Mouse (Mus musculus) neural tube, embryonic 11.5 days (tissue): ENCODE measurements around the gene Tigit. TPM values are rescaled to one million over a fixed set of nuclear protein-coding genes. Genes with fewer than 3 reads are reported as not detected.

Source experiments
- ATAC-seq: fragments of 200-750 bp; cut with Nextera tagmentation; 2 replicates; pipeline ENCODE4 v1.8.0; 2017; ENCODE audit warnings: moderate number of reproducible peaks, mild to moderate bottlenecking, moderate TSS enrichment, moderate library complexity; ENCODE audit not compliant: insufficient read depth, low FRiP score, low TSS enrichment
- DNase-seq: peaks from one replicate; pipeline ENCODE4 v3.0.0-alpha.2; 2015; ENCODE audit warnings: low spot score
- H3K27ac ChIP-seq: fragments of 300-500 bp; sonication (generic); 2 replicates; pipeline ENCODE4 v1.5.1; 2014; ENCODE audit warnings: low read depth, mild to moderate bottlenecking, low read length
- H3K27me3 ChIP-seq: fragments of 300-500 bp; sonication (generic); 2 replicates; pipeline ENCODE4 v1.6.1; 2014; ENCODE audit warnings: mild to moderate bottlenecking, low read length, mixed read lengths; ENCODE audit not compliant: control insufficient read depth, insufficient read depth
- H3K36me3 ChIP-seq: fragments of 300-500 bp; sonication (generic); 2 replicates; pipeline ENCODE4 v1.6.1; 2014; ENCODE audit warnings: mild to moderate bottlenecking, low read length, moderate library complexity, mixed read lengths; ENCODE audit not compliant: control insufficient read depth, insufficient read depth
- H3K4me1 ChIP-seq: fragments of 300-500 bp; sonication (generic); 2 replicates; pipeline ENCODE4 v1.6.1; 2014; ENCODE audit warnings: low read length, mixed read lengths; ENCODE audit not compliant: control insufficient read depth, insufficient read depth
- H3K4me2 ChIP-seq: fragments of 300-500 bp; sonication (generic); 2 replicates; pipeline ENCODE4 v1.6.1; 2014; ENCODE audit warnings: low read depth, mild to moderate bottlenecking, moderate library complexity
- H3K4me3 ChIP-seq: fragments of 300-500 bp; sonication (generic); 2 replicates; pipeline ENCODE4 v1.5.1; 2014; ENCODE audit warnings: low read depth, low read length
- H3K9ac ChIP-seq: fragments of 300-500 bp; sonication (generic); 2 replicates; pipeline ENCODE4 v1.6.1; 2014; ENCODE audit warnings: mild to moderate bottlenecking, low read length
- H3K9me3 ChIP-seq: fragments of 300-500 bp; sonication (generic); 2 replicates; pipeline ENCODE4 v1.6.1; 2016; ENCODE audit warnings: low read length; ENCODE audit not compliant: control insufficient read depth
- WGBS: fragments of 180-500 bp; shearing (Covaris S2); extraction: QIAGEN DNeasy Blood & Tissue Kit; methylation state at CpG from one replicate; pipeline ENCODE4 v1.1.7; 2014; 5-methylcytosine and 5-hydroxymethylcytosine counted together
- polyA plus RNA-seq: library from polyadenylated mRNA; unstranded; fragments of >200 nt; fragmentation: Nextera tagmentation; extraction: Ambion mirVana; gene quantifications from 2 replicates; pipeline ENCODE4 v1.2.1, GENCODE M21; 2014

Tigit gene
- polyA plus RNA-seq, 1 experiment from 2014 or later, result not detected

DNA sequence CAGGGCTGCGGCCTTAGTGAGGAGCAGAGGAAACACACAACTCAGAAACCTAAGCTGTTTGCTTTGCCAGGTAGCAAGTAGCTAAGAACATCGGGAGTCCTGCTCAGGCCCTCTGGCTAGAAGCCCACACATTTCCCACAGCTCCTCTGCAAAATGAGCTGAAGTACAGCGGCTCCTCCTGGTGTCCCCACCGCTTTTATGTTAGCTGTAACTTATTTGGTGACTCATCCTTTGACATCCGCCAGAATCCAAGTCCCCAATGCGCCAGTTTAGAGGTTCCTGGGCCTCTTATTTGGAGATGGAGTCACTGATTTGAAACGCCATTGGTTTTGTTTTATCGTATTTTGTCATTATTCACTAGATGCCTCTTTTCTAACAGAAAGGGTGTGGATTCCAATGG is 36.6 kb upstream of the Tigit start:
- WGBS, result 85% methylated on average over 8 of the region's 8 CpGs
- Histone ChIP-seq H3K36me3 (no peaks in the 10 kb centered on the region), H3K4me3 (no peak overlapping the region), H3K27me3 (no peaks in the 10 kb centered on the region), H3K9me3 (no peaks in the 10 kb centered on the region), H3K9ac (no peak overlapping the region), H3K27ac (no peak overlapping the region), H3K4me2 (no peak overlapping the region), H3K4me1 (no peaks in the 10 kb centered on the region)
- DNase-seq, result no peak
- ATAC-seq, result no peak

DNA sequence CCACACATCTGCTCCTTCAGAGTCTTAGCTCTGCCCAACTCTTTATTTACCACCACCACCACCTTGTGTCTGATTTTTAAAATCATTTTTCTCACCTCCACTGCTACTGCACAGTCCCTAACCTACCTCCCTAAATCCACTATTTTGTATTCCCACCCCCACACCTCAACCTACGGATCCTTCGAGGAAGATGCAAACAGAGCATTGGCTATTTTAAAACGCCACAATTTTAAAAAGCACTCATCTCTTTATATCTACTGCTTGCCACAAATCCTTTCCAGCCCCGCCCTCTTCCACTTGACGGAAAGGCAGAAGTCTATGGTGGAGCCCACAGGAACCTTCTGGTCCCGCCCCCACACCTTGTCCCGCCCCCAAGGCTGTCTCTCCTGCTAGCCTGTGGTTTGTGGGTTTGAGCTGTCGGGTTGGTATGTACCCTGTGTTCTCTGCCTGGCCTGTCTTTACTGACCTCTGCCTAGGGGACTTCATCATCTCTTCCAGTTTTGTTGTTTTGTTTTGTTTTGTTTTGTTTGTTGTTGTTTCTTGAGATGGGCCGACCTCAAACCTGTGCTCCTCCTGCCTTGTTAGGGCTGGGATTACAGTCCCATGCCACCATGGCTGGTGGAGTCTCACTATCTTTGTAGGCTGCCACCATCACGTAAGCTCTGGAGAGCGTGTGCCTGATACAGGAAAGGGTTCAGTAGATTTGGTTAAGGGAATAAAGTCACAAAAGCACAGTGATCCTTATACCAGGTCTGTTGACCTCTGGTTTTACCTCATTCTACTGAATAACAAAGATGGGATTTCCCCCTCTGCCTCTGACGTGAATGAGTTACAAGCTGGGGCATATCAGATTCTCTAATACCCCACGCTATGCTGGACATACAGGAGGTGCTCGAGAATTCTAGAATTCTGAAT is 35.0 kb upstream of the Tigit start:
- no peak overlapping the region for H3K4me2 ChIP-seq
- no peaks in the 10 kb centered on the region for H3K4me1 ChIP-seq
- no peak overlapping the region for H3K27ac ChIP-seq
- no peak overlapping the region for H3K4me3 ChIP-seq
- H3K9ac ChIP-seq, result no peak overlapping the region
- no peak for DNase-seq
- H3K9me3 ChIP-seq, result no peaks in the 10 kb centered on the region
- ATAC-seq, result no peak
- 85% methylated on average over 14 of the region's 14 CpGs for WGBS
- H3K36me3 ChIP-seq, result no peaks in the 10 kb centered on the region
- no peaks in the 10 kb centered on the region for H3K27me3 ChIP-seq

DNA sequence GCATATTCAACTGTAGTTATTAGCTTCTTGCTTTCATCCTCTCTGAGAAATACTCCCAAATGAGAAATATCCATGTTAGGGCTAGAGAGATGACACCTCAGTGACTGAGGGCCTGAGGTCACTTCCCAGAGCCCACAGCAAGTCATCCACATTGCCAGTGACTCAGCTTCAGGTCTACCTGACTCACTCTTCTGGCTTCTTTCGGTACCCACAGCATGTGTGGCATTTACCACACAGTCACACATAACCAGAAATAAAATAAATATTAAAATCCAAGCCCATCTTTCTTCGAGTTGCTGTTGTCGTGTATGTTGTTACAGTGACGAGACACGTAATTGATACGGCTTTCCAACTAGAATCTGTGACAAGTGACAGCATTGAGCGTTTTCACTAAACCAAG is 33.8 kb upstream of the Tigit start:
- Histone ChIP-seq H3K9me3 (no peaks in the 10 kb centered on the region), H3K27me3 (no peaks in the 10 kb centered on the region), H3K9ac (no peak overlapping the region), H3K36me3 (no peaks in the 10 kb centered on the region), H3K27ac (no peak overlapping the region), H3K4me2 (no peak overlapping the region), H3K4me3 (no peak overlapping the region), H3K4me1 (no peaks in the 10 kb centered on the region)
- WGBS, result 91% methylated on average over 7 of the region's 7 CpGs
- DNase-seq (no peak), ATAC-seq (no peak)

DNA sequence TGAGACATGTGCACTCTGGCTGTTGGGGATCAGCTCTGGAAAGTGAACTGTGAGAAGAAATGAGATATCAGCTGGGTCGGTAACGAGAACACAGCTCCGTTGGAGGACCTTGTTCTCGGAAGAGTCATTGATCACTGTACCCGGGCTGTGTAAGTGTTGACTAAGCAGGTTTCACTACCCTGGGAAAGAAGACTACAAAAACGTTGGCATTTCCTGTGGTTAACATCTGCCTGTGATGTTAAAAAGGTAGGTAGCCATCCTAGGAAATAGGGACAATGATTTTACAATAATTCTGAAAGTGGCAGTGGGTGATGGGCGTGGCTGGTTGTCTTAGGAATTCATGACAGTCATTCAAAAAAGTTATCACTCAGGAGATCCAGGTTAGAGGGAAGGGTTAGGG is 31.9 kb upstream of the Tigit start:
- Histone ChIP-seq H3K27me3 (no peaks in the 10 kb centered on the region), H3K9ac (no peak overlapping the region), H3K9me3 (no peaks in the 10 kb centered on the region), H3K4me2 (no peak overlapping the region), H3K4me1 (no peaks in the 10 kb centered on the region), H3K4me3 (no peak overlapping the region), H3K27ac (no peak overlapping the region), H3K36me3 (no peaks in the 10 kb centered on the region)
- WGBS, result 82% methylated on average over 7 of the region's 7 CpGs
- DNase-seq, result no peak
- no peak for ATAC-seq

DNA sequence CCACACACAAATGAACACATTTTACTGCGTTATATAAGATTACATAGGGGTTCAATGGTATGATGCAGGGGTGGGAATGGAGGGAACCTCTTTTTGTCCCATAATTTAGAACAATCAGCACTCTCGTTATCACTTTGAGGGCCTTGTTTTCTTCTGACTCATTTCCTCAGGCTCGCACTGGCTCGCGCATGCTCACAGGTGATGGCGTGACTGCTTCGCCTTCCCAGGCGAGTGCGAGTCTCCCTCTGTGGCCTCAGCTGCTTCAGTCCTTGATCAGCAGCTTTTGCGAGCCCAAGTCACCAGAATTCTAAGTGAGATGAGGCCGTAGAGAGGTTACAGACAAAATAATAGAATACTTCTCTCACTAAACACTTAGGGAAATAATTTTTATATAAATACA is 30.2 kb upstream of the Tigit start:
- Histone ChIP-seq H3K4me3 (no peak overlapping the region), H3K36me3 (no peaks in the 10 kb centered on the region), H3K27ac (no peak overlapping the region), H3K27me3 (no peaks in the 10 kb centered on the region), H3K9ac (no peak overlapping the region), H3K4me2 (no peak overlapping the region), H3K4me1 (no peaks in the 10 kb centered on the region), H3K9me3 (no peaks in the 10 kb centered on the region)
- WGBS, result 94% methylated on average over 11 of the region's 11 CpGs
- no peak for ATAC-seq
- DNase-seq, result no peak

DNA sequence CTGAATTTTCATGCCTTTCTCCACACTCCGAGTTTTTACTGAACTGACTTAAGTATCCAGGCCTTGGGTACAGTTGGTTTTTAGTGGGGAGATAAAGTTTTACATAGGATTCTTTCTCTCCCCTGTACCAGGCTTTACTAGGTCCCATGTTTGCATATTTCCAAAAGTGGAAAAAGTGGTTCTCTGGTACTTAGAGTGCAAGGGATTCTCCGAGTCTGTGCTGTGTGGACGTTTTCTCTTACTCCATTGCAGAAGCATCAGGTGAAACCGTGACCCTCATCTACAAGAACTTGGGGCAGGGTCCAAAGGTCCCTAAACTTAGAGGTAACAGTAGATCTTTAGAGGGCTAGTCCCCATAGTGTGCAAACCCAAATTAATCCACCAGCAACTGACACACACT is 28.7 kb upstream of the Tigit start:
- WGBS, result 93% methylated on average over 4 of the region's 4 CpGs

DNA sequence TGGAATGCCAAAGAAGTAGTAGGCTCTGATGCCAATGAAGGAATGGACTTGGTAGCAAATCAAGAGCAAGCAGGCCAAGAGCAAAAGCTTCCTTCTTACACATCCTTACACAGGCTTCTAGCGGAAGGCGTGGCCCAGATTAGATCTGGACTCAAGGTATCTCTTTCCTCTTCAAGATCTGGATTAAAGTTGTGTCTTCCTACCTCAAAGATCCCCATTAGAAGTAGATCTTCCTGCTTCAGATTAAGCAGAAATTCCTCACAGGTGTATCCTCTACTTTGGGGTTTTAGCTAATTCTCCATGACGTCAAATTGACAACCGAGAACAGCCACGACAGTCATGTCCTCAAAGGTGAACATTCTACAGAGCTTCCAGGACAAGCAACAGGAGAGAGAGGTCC is 27.8 kb upstream of the Tigit start:
- 94% methylated on average over 5 of the region's 5 CpGs for WGBS
- H3K4me3 ChIP-seq, result no peak overlapping the region
- H3K4me1 ChIP-seq, result no peaks in the 10 kb centered on the region
- no peaks in the 10 kb centered on the region for H3K36me3 ChIP-seq
- DNase-seq (no peak), ATAC-seq (no peak)
- no peak overlapping the region for H3K4me2 ChIP-seq
- no peaks in the 10 kb centered on the region for H3K27me3 ChIP-seq
- H3K9ac ChIP-seq, result no peak overlapping the region
- no peak overlapping the region for H3K27ac ChIP-seq
- H3K9me3 ChIP-seq, result no peaks in the 10 kb centered on the region

More for the DNA sequence above, 28.7 kb upstream of the Tigit start:
- Histone ChIP-seq H3K27ac (no peak overlapping the region), H3K4me3 (no peak overlapping the region), H3K9ac (no peak overlapping the region), H3K4me1 (no peaks in the 10 kb centered on the region), H3K36me3 (no peaks in the 10 kb centered on the region), H3K9me3 (no peaks in the 10 kb centered on the region), H3K27me3 (no peaks in the 10 kb centered on the region), H3K4me2 (no peak overlapping the region)
- DNase-seq, result no peak
- ATAC-seq, result no peak

DNA sequence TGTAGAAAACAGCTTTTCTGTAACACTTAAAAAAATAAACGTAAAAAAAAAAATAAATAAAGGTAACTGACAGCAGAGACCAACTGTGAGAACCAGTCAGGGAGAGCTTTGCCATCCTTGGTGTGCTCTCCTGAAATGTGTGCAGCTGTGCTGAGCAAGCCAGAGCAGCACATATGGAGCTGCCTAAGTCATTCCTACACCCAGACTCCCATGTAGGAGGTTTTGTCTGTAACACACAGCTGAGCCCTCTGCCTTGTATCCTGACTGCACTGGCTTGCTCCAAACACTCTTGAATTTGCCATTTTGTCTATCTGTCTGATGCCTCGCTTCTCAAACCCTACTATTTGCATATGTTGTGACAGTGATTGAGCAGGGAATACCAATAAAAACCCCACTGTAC is 27.0 kb upstream of the Tigit start:
- Histone ChIP-seq H3K27ac (no peak overlapping the region), H3K4me3 (no peak overlapping the region), H3K4me1 (no peaks in the 10 kb centered on the region), H3K4me2 (no peak overlapping the region), H3K36me3 (no peaks in the 10 kb centered on the region), H3K9ac (no peak overlapping the region), H3K9me3 (no peaks in the 10 kb centered on the region), H3K27me3 (no peaks in the 10 kb centered on the region)
- no peak for ATAC-seq
- no peak for DNase-seq
- WGBS, result 83% methylated on average over 2 of the region's 2 CpGs

DNA sequence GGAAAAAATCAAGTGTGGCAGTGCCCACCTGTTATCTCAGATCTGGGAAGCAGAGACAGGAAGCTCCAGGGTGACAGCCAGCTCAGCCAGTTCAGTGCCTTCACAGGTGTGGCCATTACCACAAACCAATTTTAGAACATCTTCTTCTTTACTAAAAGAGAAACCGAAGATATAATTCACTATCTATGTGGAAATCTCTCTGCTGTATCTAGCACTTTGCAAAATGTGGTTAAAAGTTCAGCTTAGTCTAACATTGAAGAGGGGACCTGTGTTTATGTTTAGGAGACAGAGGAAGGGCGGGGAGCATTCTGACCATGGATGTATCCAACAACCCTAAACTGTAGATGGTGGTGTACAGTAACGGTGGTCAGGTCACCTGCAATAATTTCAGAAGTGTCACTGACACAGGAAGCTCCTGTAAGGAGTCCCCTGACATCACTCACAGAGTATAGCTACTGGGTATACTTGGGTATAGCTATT is 26.3 kb upstream of the Tigit start:
- Histone ChIP-seq H3K27me3 (no peaks in the 10 kb centered on the region), H3K36me3 (no peaks in the 10 kb centered on the region), H3K4me3 (no peak overlapping the region), H3K27ac (no peak overlapping the region), H3K9ac (no peak overlapping the region), H3K4me2 (no peak overlapping the region), H3K4me1 (no peaks in the 10 kb centered on the region), H3K9me3 (no peaks in the 10 kb centered on the region)
- ATAC-seq (no peak), DNase-seq (no peak)
- WGBS, result 93% methylated on average over 3 of the region's 3 CpGs
